Mouse (Mus musculus) heart, postnatal 0 days (tissue): ENCODE data around the gene Alg12.

Experiments used
- CTCF ChIP-seq: IDR thresholded peaks from 2 replicates; pipeline ENCODE4 v1.5.1; 2016; ENCODE audit warnings: antibody characterized with exemption, control low read depth, low read depth
- EP300 ChIP-seq: IDR thresholded peaks from 2 replicates; pipeline ENCODE4 v1.6.1; 2016; ENCODE audit warnings: antibody characterized with exemption, low read depth

DNA sequence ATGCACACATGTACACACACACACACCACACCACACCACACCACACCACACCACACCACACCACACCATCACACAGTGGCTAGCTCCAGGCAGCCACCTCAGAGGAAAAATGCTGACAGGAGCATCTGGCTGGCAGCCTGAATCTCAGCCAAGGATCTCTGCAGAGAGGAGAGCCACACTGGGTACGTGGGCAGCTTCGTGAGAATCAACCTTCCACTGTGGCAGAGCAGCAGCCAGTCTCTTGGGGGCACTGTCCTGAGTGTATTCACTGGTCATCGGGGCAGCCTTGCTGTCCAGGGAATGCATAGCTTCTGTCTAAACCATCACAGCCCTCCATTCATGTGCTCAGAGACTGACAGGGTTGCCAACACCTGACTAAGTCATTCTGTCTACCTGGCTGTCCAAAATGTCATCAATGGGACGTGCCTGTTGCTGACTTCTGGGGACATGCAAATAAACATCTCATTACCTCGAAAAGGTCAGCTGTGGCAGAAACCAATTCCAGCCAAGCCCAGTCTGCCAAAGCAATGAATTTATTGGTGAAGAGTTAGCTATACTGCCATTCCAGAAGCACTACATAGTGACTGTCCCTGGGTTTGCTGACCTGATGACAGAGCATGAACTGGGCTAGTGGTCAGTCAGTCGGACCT is 10.8 kb upstream of the Alg12 start:
- TF ChIP-seq CTCF = no peak
- TF ChIP-seq EP300 = no peak
